Mouse (Mus musculus): ENCODE results near the gene Wdr17. TPM values are rescaled to one million over a fixed set of nuclear protein-coding genes. Genes with fewer than 3 reads are reported as not detected.

Gene Wdr17
- total RNA-seq (2022) = 1 to 10 TPM in 1 of 4 experiments, under 1 TPM in 1, not detected in 2; 0.16 to 1.6 TPM

DNA sequence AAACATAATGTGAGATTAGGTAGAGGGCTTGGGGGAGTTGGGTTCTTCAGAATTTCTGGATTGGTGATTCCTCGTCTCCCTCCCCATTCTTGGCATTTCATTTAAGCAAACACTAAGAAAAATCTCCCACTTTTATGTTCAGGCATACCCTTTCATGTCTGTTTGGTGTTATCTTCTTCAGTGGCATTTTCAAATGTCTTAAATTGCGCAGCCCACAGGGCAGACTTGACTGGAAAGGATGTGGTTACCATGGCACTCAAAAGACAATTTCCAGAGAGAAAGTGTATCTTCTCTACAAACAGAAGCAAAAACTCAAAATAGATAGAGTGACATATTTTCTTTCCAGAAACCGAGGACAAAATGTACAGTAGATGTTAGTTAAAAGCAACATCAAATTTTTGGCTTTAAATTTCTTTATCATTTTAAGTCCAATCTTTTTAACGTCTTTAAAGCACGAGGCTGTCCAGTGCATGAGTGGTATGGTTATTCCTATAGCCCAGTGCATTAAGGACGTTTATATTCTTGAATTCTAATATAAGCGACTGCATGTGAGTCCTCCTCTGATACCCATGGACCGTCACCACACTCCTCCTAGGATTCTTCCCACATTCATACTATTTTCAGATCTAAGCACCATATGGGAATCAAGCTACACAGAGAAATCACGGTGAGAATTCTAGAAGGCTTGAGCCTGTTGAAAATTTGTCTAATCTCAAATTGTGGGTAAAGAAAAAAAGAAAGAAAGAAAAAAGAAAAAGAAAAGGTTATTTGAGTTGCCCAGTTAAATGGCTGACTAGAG is at the start of gene Wdr17:
Wdr17 (minus strand) TSS at position 198 of the 799 bp plus-strand sequence.
- no peak for DNase-seq (ENCODE audit: low spot score)

DNA sequence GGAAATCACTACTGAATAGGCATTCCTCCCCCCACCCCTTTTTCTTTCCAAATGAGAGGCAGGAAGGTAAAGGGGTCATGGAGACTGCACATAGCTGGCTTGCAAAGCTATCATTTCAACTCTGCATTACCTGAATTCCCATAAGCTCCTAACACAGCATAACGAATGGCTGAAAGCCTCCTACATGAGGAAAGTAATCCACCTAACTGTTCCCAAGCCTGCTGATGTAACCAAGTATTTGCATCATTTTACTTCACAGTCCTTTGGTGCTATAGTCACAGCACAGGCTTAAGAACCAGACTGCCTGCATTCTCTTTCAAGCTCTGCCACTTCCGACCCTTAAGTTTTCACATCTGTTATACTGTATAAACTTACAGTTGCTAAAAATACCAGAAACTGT is 45.3 kb upstream of the Wdr17 start:
- DNase-seq (ENCODE audit: low spot score) = no peak

DNA sequence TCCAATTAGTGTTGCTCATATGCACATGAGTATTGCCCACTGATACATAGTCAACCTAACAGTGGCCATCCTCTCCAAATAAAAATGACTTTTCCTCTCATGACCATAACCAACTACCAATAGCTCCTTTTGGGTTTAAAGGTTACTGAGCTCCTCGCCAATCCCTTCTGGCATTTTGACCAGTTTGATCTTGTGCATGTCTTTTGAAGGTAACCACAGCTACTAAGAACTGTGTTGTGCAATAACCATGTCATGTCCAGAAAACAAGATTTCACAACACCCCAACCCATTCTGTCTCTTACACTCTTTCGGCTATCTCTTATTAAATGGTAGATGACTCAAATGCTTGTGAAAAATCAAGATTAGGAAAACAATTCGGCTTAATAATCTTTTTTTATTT is 38.0 kb upstream of the Wdr17 start:
- DNase-seq (ENCODE audit: low spot score) = no peak

DNA sequence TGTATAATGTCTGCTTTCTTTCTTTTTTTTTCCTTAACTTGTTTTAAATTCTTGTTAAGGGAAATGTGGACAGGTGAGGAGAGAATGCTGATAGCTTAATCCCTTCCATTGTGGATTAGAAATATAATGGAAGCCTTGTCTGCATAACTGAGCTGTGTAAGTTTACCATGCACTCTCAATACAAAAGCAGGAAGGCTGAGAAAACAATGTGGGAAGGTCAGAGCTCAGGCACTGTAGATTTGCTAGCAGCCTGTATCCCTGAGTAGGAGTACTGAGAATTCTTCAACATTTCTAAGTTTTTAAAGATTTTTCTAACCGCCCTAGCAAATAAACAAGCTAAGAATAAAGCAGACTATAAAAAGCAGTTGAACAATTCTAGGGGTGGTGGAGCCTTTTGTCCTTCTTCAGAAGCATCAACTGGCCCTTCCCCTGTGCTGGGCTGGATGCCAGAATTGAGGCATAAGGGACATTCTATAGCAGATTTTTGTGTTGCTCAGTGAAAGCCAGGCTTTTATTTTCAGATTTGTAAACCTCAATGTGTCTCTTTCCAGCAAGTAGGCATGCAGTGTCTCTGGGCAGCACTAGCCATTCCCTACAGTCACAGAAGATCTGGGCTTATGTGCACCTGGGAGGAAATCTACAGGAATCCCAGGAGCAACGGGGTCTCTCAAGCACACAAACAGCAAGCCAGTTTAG is 35.3 kb upstream of the Wdr17 start:
- no peak for DNase-seq (ENCODE audit: low spot score)

DNA sequence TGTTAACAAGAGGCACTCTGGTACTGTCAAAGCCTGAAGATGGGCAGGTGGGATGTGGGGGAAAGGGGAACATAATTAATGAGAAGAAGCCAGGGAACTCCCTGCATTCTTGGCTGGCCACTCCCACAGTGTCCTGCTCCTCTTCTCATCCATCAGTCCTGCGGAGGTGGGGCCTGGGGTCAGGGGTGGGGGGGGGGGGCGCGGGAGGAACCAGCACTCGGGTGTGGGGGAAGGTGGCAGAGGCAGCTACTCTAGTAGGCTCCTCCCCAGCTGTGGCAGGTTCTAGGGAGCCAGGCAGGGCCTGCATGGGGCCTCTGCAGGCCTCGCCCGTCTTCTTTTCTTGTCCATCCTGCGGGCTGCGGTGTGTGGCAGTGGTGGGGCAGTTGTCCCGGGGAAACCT is 30.7 kb upstream of the Wdr17 start:
- no peak for DNase-seq (ENCODE audit: low spot score)

DNA sequence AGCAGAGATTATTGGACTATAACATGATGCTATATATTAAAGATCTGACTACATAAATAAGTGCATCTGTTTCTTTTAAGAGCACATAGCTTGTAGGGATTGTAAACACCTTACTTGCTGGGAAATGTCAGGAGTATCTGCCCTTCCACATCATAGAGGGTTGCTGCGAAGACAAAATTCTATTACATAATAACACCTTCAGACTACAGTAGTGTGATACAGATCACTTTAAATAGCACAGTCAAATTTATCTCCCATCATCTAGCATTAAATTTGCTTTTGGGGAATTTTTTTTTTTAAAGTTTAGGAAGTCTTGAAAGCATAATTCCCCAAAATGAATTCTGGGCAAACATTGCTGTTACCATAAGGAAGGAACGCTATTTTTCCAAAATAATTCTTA is 25.9 kb upstream of the Wdr17 start:
- DNase-seq (ENCODE audit: low spot score) = no peak

DNA sequence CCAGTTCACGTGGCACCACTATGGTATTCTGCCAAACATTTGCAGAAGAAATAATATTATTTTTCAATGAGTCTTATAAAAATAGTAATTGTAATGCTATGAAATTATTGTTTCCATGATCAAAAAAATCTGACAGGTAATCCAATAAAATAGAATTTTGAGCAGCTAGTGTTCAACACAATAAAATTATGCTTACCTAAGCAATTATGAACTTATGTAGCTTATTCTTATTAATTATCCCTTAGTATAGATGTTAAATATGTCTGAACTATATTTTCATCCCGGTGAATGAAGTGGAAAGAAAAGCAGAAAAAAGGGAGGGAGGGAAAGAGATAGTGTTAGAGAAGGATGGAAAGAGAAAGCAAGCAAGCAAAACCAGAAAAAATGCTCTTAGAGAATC is 12.5 kb upstream of the Wdr17 start:
- no peak for DNase-seq (ENCODE audit: low spot score)

DNA sequence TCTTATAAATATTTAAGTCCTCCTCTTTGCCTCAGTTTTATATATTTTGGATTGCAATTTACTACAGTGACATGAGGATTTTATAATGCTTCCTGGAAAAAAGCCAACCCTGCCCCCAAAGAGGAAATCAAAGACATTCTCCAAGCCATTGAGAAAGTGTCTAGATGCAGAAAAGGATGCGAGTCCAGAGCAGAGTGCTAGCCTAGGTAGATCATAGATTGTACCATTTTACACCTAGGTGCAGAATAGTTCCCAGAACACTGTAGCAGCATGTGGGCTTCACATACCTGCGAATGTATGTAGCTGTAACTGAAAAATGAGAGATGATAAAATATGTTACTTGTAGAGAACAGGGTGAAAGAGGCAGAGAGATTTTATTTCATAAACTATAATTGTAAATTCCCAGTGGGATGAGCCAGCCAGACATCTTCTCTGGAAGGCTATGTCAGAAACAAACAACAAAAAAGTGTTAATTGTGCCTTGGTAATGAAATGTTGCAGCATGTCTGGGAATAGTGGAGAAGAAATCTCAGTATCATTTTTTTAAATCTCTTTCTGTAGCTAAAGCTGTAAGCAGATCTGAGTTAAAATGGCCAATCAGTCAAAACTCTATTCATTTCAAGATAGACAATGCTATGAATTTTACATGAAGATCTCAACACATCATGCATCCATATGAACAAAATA is 7.8 kb upstream of the Wdr17 start:
- DNase-seq (ENCODE audit: low spot score) = no peak

DNA sequence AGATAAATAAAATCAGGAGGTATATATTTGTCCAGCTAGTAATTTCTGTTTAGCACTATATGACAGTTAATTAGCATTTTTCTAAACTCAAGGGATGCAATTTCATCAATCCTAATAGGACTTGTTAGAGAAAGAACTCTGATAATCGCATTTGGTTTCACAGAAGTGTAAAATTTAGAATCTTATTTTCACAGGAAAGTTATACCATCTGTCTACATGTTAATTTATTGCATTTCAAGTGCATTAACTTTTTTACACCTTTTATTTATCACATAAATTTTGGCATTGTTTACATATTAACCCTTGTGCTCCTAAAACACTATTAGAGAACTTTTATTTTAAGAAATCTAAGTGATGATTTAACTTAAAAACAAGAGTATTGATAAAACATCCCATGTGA is 7.2 kb upstream of the Wdr17 start:
- no peak for DNase-seq (ENCODE audit: low spot score)

DNA sequence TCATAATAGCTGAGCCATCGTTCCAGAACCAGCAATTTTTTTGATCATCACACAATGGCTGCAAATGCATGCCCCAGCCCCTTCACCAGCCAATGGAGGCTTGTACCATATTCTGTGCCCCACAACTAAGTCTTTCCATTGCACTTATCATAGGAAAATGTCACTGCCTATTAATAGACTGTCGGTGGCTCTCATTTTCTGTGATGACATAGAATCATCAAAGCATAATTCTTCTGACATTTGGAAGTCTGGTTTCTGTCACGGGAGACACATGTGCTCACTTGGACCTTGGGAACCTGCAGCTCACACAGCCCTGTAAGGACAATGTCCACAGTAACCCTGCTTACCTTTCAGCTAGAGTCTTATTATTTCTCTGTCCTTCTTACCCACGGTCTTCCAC is 424 bp downstream of the Wdr17 start:
- DNase-seq (ENCODE audit: low spot score) = no peak

DNA sequence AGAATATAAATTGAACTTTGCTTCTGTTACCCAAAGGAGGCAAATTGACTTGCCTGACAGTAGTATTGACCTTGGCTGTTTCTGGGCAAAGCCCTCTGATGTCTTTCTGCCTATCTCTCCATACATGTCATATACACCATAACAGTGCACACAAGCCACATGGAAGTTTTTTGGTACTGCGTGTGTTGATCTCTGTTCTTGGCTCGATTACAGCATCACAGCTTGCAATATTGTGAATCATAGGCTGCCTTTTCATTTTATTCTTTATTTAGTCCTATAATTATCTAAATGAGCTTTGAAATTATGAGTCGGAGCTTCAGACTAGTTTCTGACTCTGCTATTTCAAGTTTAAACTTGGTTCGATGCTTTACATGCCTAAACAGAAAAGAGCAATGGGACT is 10.5 kb downstream of the Wdr17 start:
- no peak for DNase-seq (ENCODE audit: low spot score)

DNA sequence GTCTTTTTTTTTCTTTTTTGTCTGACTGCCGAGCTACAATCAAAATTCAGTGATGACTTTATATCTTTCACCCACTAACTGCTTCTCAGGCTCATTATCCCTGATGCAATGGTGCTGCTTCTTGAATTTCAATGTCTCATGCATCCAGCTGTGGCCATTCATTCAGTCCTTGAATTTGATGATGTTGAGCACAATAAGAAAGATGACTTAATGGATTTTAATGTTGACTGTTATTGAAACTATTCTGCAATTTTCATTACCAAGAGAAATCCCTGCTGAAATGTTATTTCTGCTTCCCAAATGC is 22.3 kb downstream of the Wdr17 start:
- DNase-seq (ENCODE audit: low spot score) = no peak

DNA sequence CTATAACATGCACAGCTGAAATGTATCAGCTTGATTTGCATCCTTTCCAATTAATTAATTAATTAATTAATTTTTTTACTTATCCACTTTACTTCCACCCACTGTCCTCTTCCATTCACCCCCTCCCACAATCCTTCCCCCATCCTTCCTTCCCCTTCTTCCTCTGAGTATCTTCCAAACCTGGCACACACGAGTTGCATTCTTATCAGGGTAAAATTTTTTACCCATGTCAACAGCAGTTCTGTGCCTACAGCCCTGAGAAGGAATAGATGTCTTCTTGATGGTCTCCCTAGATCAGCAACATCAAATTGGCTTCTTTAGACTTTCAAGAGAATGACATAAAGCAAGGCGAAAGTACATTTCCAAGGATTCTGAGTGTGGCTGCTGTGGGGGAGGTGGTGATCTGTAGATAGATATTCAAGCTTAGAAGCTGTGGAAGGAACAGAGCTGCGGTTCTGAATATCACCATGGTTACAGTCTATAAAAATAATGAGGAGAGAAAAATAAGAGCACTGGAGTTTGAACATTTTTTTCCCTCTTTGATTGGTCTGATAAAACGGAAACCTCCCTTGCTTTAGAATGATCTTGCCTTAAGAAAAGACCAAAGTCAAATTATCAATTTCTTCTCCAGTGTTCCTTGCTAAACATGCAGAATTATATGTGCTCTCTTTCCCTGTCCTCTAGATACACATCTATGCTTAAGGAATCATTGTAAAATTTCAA is 22.8 kb downstream of the Wdr17 start:
- DNase-seq (ENCODE audit: low spot score) = no peak

DNA sequence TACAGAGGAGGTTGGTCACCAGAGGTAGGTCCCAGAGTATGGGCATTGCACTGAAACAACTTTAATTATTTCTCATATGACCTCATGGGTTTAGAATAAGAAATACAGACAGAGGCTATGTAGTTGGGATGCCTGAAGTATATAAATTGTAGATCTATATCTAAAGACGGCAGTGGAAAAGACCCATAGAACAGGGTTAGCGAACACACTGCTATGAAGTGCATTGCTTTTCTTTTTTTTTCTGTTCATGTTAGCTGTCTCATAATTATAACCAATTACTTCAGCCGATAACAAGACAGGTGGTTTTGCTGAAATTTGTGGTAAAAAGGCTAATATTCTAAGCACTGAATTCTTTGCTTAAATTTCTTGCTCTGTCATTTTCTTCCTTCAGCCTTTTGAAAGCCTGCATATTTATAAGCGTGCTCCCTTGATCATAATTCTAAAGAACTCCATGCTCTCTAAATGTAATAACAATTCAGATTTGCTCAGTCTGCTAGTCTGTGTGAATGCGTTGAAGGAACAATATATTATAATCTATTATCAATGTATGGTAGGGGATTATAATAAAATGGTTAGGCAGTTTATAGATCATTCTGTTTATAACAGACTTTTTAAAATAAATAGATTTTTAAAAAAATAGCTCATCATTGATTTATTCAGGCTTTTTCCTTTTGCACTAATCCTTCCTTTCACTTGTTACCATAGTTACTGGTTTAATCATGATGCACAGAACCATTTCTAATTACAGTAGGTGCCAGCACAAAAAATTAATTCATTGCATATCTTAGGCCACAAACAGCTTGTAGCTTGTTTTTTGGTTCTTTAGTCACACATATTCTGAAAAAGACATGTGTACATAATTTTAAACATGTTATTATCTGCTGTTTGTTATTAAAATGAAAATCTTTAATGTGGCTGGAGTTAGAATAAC is 50.7 kb downstream of the Wdr17 start:
- DNase-seq (ENCODE audit: low spot score) = no peak

DNA sequence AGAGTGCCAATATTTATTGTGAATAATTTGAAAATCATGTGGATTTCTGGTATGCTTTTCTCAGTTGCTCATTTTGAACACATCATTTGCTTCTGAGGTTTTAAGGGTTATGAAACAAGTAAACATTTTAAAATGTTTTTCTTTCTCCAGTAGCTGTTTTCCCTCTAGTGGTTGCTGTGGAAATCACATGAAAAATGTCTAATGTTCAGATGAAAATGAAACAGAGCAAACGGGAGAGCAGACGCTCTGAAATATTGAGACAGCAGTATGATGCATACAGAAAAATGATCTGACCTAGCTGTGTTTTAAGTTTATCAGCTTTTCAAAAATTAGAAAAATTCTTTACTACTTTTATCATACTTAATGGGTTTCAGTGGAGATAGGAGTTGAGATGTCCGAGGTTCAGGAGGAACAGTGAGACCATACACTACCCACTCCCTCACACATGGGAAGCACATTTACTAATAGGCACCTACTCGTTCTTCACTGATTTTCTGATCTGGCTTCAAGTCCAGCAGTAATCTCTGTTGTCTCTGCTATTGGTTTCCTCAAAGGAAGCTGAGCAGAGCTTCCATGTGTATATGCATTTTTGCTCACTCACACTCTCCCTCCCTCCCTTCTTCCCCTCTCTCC is 57.1 kb downstream of the Wdr17 start:
- DNase-seq (ENCODE audit: low spot score) = no peak

DNA sequence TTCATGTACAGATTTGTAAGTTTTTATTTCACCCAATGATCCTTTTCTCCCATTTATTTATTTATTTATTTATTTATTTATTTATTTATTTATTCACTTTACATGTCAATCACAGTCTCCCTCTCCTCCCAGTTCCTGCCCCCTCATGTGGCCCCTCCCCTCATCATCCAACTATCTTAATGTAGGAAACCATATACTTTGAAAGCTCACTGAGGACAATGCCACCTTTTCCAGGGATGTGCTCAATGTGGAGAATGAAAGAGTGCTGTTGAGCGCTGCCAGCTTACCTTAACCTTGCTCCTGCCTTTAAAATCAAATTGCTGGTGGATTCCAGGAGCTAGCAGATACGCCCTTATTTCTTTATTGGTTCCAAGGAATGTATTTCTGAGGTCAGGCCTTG is 59.0 kb downstream of the Wdr17 start:
- DNase-seq (ENCODE audit: low spot score) = no peak

DNA sequence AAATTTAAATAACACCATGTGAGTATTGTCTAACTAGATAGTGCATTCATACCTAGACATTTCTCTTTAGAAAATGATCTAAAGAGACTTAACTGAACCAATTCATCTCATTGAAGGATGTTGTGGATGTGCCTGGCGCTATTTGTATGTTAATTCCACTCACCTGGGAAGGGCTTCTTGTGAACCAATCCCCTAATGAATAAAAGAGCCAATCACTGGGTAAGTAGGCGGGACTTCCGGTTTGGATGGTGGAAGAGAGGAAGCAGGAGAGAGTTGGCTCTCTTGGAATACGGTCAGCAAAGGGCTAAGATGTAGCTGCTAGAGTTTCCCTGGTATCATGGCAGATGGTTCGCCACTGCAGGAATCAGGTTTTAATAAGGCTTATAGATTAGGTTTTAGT is 64.0 kb downstream of the Wdr17 start:
- DNase-seq (ENCODE audit: low spot score) = no peak

DNA sequence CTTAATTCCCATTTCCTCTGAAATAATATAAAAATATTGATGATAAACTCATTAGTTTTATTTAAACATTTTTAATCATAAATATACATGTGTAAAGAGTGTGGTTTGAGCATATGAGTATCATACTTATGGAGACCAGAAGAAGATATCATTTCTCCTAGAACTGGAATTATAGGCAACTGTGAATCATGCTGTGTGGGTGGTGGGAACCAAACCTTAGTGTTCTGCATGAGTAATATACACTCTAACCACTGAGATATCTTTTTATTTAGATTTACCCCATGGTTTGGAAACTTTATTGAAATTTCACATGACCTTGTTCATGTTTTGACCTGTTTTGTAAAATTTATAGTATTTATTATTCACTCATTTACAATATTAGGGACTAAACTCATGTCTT is 68.3 kb downstream of the Wdr17 start:
- no peak for DNase-seq (ENCODE audit: low spot score)

DNA sequence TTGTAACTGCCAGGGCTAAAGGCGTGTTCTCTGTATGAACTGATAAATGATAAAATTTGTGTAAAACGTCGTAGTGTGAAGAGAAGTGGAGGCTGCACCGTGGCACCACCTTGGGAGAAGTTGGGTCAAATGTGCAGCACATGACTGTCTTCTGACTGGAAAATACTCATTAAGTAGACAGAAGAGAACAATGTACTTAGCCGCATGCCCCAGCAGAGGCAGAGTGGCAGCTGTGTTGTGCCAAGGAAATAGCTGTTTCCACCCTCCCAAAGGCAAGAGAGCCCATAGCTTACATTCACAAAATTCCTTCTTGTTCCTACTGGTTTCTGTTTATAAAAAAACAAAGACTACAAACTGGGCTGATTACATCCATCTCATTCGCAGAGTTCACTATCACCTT is 78.8 kb downstream of the Wdr17 start:
- no peak for DNase-seq (ENCODE audit: low spot score)

DNA sequence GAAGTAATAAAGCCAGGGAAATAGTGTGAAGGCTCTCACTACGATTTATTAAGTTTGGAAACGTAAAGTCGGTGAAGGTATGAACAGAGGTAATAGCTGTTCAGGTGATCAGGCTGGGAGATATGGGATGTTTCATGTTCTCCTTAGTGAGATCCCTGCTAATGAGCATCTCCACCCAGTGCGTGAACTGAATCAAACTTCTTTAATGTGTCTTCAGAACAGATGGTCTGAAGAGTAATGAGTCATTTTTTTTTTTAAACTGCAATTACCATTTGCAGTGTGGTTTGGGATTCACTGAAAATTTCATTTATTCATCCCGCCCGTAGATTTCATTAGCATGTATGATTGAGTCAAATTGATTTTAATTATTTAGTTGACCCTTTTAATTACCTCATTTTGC is 80.8 kb downstream of the Wdr17 start:
- DNase-seq (ENCODE audit: low spot score) = no peak

DNA sequence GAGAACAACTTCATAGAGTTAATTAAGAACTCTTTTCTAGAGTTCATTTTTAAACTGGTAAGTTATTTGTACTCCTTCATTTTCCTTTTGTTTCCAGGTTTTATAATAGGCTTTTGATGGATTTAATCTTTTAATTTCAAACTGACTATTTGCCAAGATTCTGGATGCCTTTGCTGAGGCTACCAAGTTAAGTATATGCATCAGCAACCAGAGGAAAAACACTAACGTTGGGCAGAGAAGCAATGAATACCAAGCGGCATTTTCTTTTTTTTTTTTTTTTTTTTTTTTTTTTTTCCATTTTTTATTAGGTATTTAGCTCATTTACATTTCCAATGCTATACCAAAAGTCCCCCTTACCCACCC is 94.3 kb downstream of the Wdr17 start:
- DNase-seq (ENCODE audit: low spot score) = no peak
